Mouse (Mus musculus) hindbrain, embryonic 16.5 days (tissue): Measurements from ENCODE around the gene Retreg1. TPM values are rescaled to one million over a fixed set of nuclear protein-coding genes. Genes with fewer than 3 reads are reported as not detected.
A peak's percentile ranks its signal among the peaks of the same experiment; 100 is the strongest.

Source experiments
- ATAC-seq: fragments of 200-750 bp; cut with Nextera tagmentation; 2 replicates; pipeline ENCODE4 v1.8.0; 2017; ENCODE audit warnings: moderate TSS enrichment, moderate library complexity
- H3K27ac ChIP-seq: fragments of 300-500 bp; sonication (generic); 2 replicates; pipeline ENCODE4 v1.5.1; 2014; ENCODE audit warnings: low read depth, mild to moderate bottlenecking, control low read depth, low read length, moderate library complexity
- H3K27me3 ChIP-seq: fragments of 300-500 bp; sonication (generic); replicated peaks from 2 replicates; pipeline ENCODE4 v1.6.1; 2014; ENCODE audit warnings: low read length; ENCODE audit not compliant: control insufficient read depth, insufficient read depth
- H3K36me3 ChIP-seq: fragments of 300-500 bp; sonication (generic); 2 replicates; pipeline ENCODE4 v1.6.1; 2014; ENCODE audit warnings: mild to moderate bottlenecking, low read length, moderate library complexity, mixed read lengths; ENCODE audit not compliant: control insufficient read depth, insufficient read depth
- H3K4me1 ChIP-seq: fragments of 300-500 bp; sonication (generic); 2 replicates; pipeline ENCODE4 v1.6.1; 2014; ENCODE audit warnings: low read depth, low read length; ENCODE audit not compliant: control insufficient read depth, insufficient read depth
- H3K4me2 ChIP-seq: fragments of 300-500 bp; sonication (generic); 2 replicates; pipeline ENCODE4 v1.6.1; 2014; ENCODE audit warnings: mild to moderate bottlenecking, low read length, control low read depth, moderate library complexity
- H3K4me3 ChIP-seq: fragments of 300-500 bp; sonication (generic); 2 replicates; pipeline ENCODE4 v1.5.1; 2014; ENCODE audit warnings: mild to moderate bottlenecking, low read length, control low read depth, moderate library complexity
- H3K9ac ChIP-seq: fragments of 300-500 bp; sonication (generic); 2 replicates; pipeline ENCODE4 v1.6.1; 2014; ENCODE audit warnings: low read depth, mild to moderate bottlenecking, control low read depth, low read length, moderate library complexity
- H3K9me3 ChIP-seq: fragments of 300-500 bp; sonication (generic); 2 replicates; pipeline ENCODE4 v1.6.1; 2014; ENCODE audit warnings: mild to moderate bottlenecking, low read length, moderate library complexity; ENCODE audit not compliant: control insufficient read depth
- WGBS: fragments of 180-500 bp; shearing (Covaris S2); extraction: QIAGEN DNeasy Blood & Tissue Kit; methylation state at CpG from one replicate; pipeline ENCODE4 v1.1.7; 2014; 5-methylcytosine and 5-hydroxymethylcytosine counted together
- polyA plus RNA-seq: library from polyadenylated mRNA; unstranded; fragments of >200 nt; fragmentation: Nextera tagmentation; extraction: Ambion mirVana; gene quantifications from 2 replicates; pipeline ENCODE4 v1.2.1, GENCODE M21; 2015

The Retreg1 gene
- polyA plus RNA-seq, 1 experiment from 2014 or later: 19.0 TPM

GRCm38 (mm10) chr15:25934411-25934810 is 91.4 kb downstream of the Retreg1 start:
- H3K36me3 ChIP-seq: no peaks in the 10 kb centered on the region
- H3K4me2 ChIP-seq: no peak overlapping the region
- WGBS: 86% methylated on average over 7 of the region's 7 CpGs
- H3K4me1 ChIP-seq: peaks cover 5% of the 10 kb centered on the region
- no peaks in the 10 kb centered on the region for H3K27me3 ChIP-seq
- H3K9ac ChIP-seq: no peak overlapping the region
- no peak for ATAC-seq
- no peaks in the 10 kb centered on the region for H3K9me3 ChIP-seq
- H3K4me3 ChIP-seq: no peak overlapping the region
- no peak overlapping the region for H3K27ac ChIP-seq

GRCm38 (mm10) chr15:25938496-25938895 is 95.5 kb downstream of the Retreg1 start:
- Histone ChIP-seq H3K9me3 (no peaks in the 10 kb centered on the region), H3K4me2 (no peak overlapping the region), H3K36me3 (no peaks in the 10 kb centered on the region), H3K4me1 (peaks cover 3% of the 10 kb centered on the region; the same call in 1 of the 2 replicates), H3K9ac (no peak overlapping the region), H3K27ac (no peak overlapping the region), H3K27me3 (no peaks in the 10 kb centered on the region), H3K4me3 (no peak overlapping the region)
- WGBS: 90% methylated on average over 7 of the region's 7 CpGs
- ATAC-seq: no peak

GRCm38 (mm10) chr15:25940397-25941377 is 97.7 kb downstream of the Retreg1 start:
- Histone ChIP-seq H3K36me3 (no peaks in the 10 kb centered on the region), H3K4me3 (no peak overlapping the region), H3K27ac (no peak overlapping the region), H3K4me1 (0 out of 2 replicates have a peak, but pooled peaks cover 3% of the 10 kb centered on the region), H3K9ac (no peak overlapping the region), H3K9me3 (no peaks in the 10 kb centered on the region), H3K27me3 (no peaks in the 10 kb centered on the region), H3K4me2 (peak overlapping the region; percentile 15; the same call in 1 of the 2 replicates)
- ATAC-seq: 0 out of 2 replicates have a peak, but pooled peaks have one; percentile 9
- 36% methylated on average over 24 of the region's 24 CpGs for WGBS

- Histone ChIP-seq H3K27me3 (no peaks in the 10 kb centered on the region), H3K36me3 (no peaks in the 10 kb centered on the region), H3K9ac (no peak overlapping the region), H3K4me1 (0 out of 2 replicates have a peak, but pooled peaks cover 3% of the 10 kb centered on the region), H3K27ac (no peak overlapping the region), H3K4me2 (no peak overlapping the region), H3K4me3 (no peak overlapping the region), H3K9me3 (no peaks in the 10 kb centered on the region)
- 78% methylated on average over 11 of the region's 11 CpGs for WGBS
- no peak for ATAC-seq
Observed at GRCm38 (mm10) chr15:25941514-25941913, 98.5 kb downstream of the Retreg1 start.

- WGBS: 69% methylated on average over 4 of the region's 4 CpGs
- ATAC-seq: no peak
- Histone ChIP-seq H3K9ac (no peak overlapping the region), H3K4me1 (0 out of 2 replicates have a peak, but pooled peaks cover 3% of the 10 kb centered on the region), H3K27ac (no peak overlapping the region), H3K9me3 (no peaks in the 10 kb centered on the region), H3K36me3 (no peaks in the 10 kb centered on the region), H3K27me3 (no peaks in the 10 kb centered on the region), H3K4me2 (no peak overlapping the region), H3K4me3 (no peak overlapping the region)
Observed at GRCm38 (mm10) chr15:25942415-25942814, 99.4 kb downstream of the Retreg1 start.

GRCm38 (mm10) chr15:25943386-25944137 is 100.6 kb downstream of the Retreg1 start:
- Histone ChIP-seq H3K9me3 (no peaks in the 10 kb centered on the region), H3K27ac (no peak overlapping the region), H3K4me1 (0 out of 2 replicates have a peak, but pooled peaks cover 3% of the 10 kb centered on the region), H3K4me3 (no peak overlapping the region), H3K4me2 (no peak overlapping the region), H3K9ac (no peak overlapping the region), H3K27me3 (no peaks in the 10 kb centered on the region), H3K36me3 (no peaks in the 10 kb centered on the region)
- WGBS: 91% methylated on average over 15 of the region's 15 CpGs
- no peak for ATAC-seq

GRCm38 (mm10) chr15:25945224-25945623 is 102.2 kb downstream of the Retreg1 start:
- H3K36me3 ChIP-seq: no peaks in the 10 kb centered on the region
- H3K9ac ChIP-seq: no peak overlapping the region
- ATAC-seq: no peak
- no peaks in the 10 kb centered on the region for H3K27me3 ChIP-seq
- H3K4me3 ChIP-seq: no peak overlapping the region
- H3K4me2 ChIP-seq: no peak overlapping the region
- WGBS: 93% methylated on average over 8 of the region's 8 CpGs
- no peaks in the 10 kb centered on the region for H3K9me3 ChIP-seq
- H3K27ac ChIP-seq: no peak overlapping the region
- 0 out of 2 replicates have a peak, but pooled peaks cover 3% of the 10 kb centered on the region for H3K4me1 ChIP-seq

GRCm38 (mm10) chr15:25946482-25946881 is 103.5 kb downstream of the Retreg1 start:
- H3K4me1 ChIP-seq: no peaks in the 10 kb centered on the region
- no peaks in the 10 kb centered on the region for H3K9me3 ChIP-seq
- no peaks in the 10 kb centered on the region for H3K27me3 ChIP-seq
- H3K9ac ChIP-seq: no peak overlapping the region
- ATAC-seq: no peak
- H3K4me2 ChIP-seq: no peak overlapping the region
- no peaks in the 10 kb centered on the region for H3K36me3 ChIP-seq
- WGBS: 89% methylated on average over 7 of the region's 7 CpGs
- H3K27ac ChIP-seq: no peak overlapping the region
- H3K4me3 ChIP-seq: no peak overlapping the region

- Histone ChIP-seq H3K36me3 (no peaks in the 10 kb centered on the region), H3K4me2 (no peak overlapping the region), H3K27ac (no peak overlapping the region), H3K9me3 (no peaks in the 10 kb centered on the region), H3K9ac (no peak overlapping the region), H3K4me1 (no peaks in the 10 kb centered on the region), H3K27me3 (no peaks in the 10 kb centered on the region), H3K4me3 (no peak overlapping the region)
- 85% methylated on average over 8 of the region's 8 CpGs for WGBS
- no peak for ATAC-seq
Observed at GRCm38 (mm10) chr15:25947383-25947782, 104.4 kb downstream of the Retreg1 start.
